Mouse (Mus musculus): ENCODE measurements at regions not wholly inside any gene's neighbourhood (a gene's known extent, or its start where the extent isn't known, plus 50 kb on each side); places are given as distances from the start of the nearest gene placed in this dataset.

DNA sequence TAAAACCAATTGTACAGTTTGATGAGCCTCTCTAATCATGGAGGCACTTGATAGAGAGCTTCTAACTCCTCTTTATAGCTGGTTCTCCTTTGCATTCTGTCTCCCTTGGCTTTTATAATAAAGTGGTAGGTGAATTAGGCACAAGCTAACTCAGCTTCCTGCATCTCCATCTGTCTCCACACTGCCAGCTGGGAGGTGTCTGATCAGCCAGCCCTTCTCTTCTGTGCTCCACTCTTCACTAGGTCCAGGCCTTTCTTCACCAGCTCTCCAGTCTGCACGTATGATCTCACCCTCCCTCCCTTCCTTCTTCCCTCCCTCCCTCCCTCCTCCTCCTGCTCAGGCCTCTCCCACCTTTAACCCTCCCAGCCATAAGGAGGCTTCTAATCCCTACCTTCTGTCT is 136.2 kb downstream of the Rchy1 start:
- no peak overlapping the region for H3K4me2 ChIP-seq
- H3K4me1 ChIP-seq (replicated peaks): no peaks in the 10 kb centered on the region
- no peak overlapping the region for H3K9ac ChIP-seq
- H3K4me3 ChIP-seq: no peak overlapping the region
- WGBS: 21% methylated on average over 1 of the region's 1 CpGs
- H3K27me3 ChIP-seq (replicated peaks): no peaks in the 10 kb centered on the region
- no peaks in the 10 kb centered on the region for H3K36me3 ChIP-seq
- H3K27ac ChIP-seq (ENCODE audit: poor library complexity, severe bottlenecking): no peak overlapping the region
- peaks cover 9% of the 10 kb centered on the region for H3K9me3 ChIP-seq (replicated peaks)
- no peak for ATAC-seq (ENCODE audit: insufficient number of reproducible peaks, low FRiP score)

DNA sequence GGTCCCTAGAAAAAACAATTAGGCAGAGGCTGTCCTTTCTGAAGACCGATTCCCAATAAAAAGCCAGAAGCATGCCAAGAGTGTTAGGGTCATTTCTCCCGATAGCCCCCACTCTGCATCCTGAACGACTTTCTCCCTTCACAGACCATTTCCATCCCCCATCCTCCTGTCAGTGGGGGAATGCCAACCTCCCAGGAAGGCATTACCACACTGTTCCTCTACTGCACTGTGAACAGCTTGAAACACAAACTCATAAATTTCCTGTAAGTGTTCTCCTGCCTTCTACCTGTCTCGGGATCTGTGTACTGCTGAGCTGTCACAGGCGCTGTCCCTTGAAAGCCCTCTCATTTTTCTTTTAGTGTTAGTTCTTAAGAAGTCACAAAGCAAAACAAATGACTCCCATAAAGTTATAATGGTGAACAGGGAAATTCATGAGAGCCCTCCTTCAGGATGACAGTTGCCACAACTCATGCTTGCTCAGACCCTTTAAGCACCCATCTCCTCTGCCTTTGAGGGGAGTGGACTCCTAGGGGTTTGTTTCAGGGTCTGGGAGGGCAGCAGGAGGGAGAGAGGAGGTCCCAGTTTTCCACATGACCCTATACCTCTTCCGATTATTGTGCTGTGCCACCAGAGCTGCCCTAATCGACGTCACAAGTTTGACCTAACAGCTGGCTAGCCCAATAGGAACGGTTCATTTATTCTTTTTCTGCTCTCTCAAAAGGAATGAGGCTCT is 139.9 kb downstream of the Rchy1 start:
- Histone ChIP-seq H3K4me3 (no peak overlapping the region), H3K27me3 (replicated peaks) (no peaks in the 10 kb centered on the region), H3K27ac (ENCODE audit: poor library complexity, severe bottlenecking) (no peak overlapping the region), H3K9ac (no peak overlapping the region), H3K9me3 (replicated peaks) (peaks cover 9% of the 10 kb centered on the region), H3K4me2 (no peak overlapping the region), H3K36me3 (no peaks in the 10 kb centered on the region), H3K4me1 (replicated peaks) (no peaks in the 10 kb centered on the region)
- 75% methylated on average over 9 of the region's 9 CpGs for WGBS
- ATAC-seq (ENCODE audit: insufficient number of reproducible peaks, low FRiP score): no peak

GRCm38 (mm10) chr5:91818800-91819199 is 144.1 kb downstream of the Rchy1 start:
- Histone ChIP-seq H3K9me3 (replicated peaks) (no peaks in the 10 kb centered on the region), H3K36me3 (no peaks in the 10 kb centered on the region), H3K4me2 (no peak overlapping the region), H3K27me3 (replicated peaks) (no peaks in the 10 kb centered on the region), H3K4me3 (no peak overlapping the region), H3K4me1 (replicated peaks) (no peaks in the 10 kb centered on the region; the same call in 1 of the 2 replicates), H3K9ac (no peak overlapping the region), H3K27ac (ENCODE audit: poor library complexity, severe bottlenecking) (no peak overlapping the region)
- 80% methylated on average over 12 of the region's 12 CpGs for WGBS
- ATAC-seq (ENCODE audit: insufficient number of reproducible peaks, low FRiP score): no peak

- H3K4me1 ChIP-seq (replicated peaks): no peaks in the 10 kb centered on the region; the same call in 1 of the 2 replicates
- H3K27ac ChIP-seq (ENCODE audit: poor library complexity, severe bottlenecking): no peak overlapping the region
- H3K27me3 ChIP-seq (replicated peaks): no peaks in the 10 kb centered on the region
- no peak overlapping the region for H3K4me2 ChIP-seq
- WGBS: 78% methylated on average over 11 of the region's 11 CpGs
- ATAC-seq (ENCODE audit: insufficient number of reproducible peaks, low FRiP score): no peak
- no peak overlapping the region for H3K4me3 ChIP-seq
- H3K9ac ChIP-seq: no peak overlapping the region
- H3K36me3 ChIP-seq: no peaks in the 10 kb centered on the region
- no peaks in the 10 kb centered on the region for H3K9me3 ChIP-seq (replicated peaks)
These were observed 144.7 kb downstream of the Rchy1 start for GRCm38 (mm10) chr5:91818195-91818594.

DNA sequence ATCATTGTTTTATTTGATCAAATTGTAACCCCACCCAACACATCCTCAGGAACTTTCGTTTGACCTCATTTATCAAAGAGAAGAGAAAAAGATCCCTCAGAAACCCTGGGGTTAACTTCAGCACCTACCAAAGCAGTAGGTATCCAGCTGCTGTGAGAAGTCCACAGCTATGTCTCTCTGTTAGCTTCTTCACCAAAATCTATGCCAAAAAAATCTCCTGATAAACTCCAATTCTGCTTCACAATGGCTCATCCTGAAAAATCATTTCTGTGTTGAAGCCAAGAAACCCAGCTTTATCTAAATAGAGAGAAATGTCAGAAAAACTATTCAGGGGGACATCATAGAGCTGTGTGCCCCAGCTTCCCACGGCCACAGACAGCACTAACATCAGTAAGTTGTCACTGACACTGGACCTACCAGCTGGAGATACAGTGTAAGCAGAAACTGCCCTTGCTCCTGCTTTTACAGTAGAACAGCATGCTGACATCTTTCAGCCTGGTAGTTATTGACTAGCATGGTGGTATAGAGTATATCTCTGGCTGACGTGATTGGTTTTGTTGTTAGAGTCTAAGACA is 146.4 kb downstream of the Rchy1 start:
- H3K4me1 ChIP-seq (replicated peaks): no peaks in the 10 kb centered on the region; the same call in 1 of the 2 replicates
- 74% methylated on average over 3 of the region's 3 CpGs for WGBS
- no peak for ATAC-seq (ENCODE audit: insufficient number of reproducible peaks, low FRiP score)
- H3K4me3 ChIP-seq: no peak overlapping the region
- no peak overlapping the region for H3K9ac ChIP-seq
- no peaks in the 10 kb centered on the region for H3K36me3 ChIP-seq
- H3K9me3 ChIP-seq (replicated peaks): no peaks in the 10 kb centered on the region
- H3K27me3 ChIP-seq (replicated peaks): no peaks in the 10 kb centered on the region
- H3K4me2 ChIP-seq: no peak overlapping the region
- H3K27ac ChIP-seq (ENCODE audit: poor library complexity, severe bottlenecking): no peak overlapping the region

DNA sequence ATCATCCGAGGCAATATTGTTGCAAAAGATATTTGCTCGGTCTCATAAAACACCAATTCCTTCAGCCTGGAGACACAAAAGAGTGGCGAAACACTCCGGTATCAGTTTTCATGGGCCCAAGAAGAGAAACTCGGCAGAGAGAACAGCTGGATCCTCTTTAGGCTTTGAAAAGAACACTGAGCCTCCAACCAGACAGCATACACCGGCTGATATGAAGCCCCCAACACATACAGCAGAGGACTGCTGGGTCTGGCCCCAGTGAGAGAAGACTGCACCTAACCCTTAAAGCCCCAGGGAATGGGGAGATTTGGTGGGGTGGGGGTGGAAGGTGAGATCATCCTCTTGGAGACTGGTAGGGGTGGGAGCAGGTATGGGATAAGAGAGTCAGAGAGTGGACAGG is 147.9 kb downstream of the Rchy1 start:
- WGBS: 74% methylated on average over 6 of the region's 6 CpGs
- no peak overlapping the region for H3K27ac ChIP-seq (ENCODE audit: poor library complexity, severe bottlenecking)

DNA sequence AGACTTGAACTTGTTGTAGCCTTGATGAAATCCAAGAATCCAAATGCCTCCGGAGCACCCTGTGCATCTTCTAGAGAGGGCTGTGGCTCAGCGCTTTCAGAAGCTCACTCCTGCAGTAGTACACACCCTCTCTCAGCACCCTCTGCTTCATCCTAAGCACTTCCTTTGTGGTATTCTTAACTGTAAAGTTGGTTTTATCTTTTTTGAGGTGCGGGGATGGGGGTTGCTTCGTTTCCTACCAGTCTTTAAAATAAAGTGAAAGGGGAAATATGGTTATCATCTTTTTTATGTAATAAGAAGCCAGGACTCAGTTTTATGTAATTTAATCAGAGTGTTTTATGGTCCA is 148.5 kb downstream of the Rchy1 start:
- Histone ChIP-seq H3K27me3 (replicated peaks) (no peaks in the 10 kb centered on the region), H3K27ac (ENCODE audit: poor library complexity, severe bottlenecking) (no peak overlapping the region), H3K9ac (no peak overlapping the region), H3K4me1 (replicated peaks) (no peaks in the 10 kb centered on the region; the same call in 1 of the 2 replicates), H3K4me3 (no peak overlapping the region), H3K4me2 (no peak overlapping the region), H3K36me3 (no peaks in the 10 kb centered on the region), H3K9me3 (replicated peaks) (no peaks in the 10 kb centered on the region)
- no peak for ATAC-seq (ENCODE audit: insufficient number of reproducible peaks, low FRiP score)
- whole genome bisulfite sequencing: 33% methylated on average over 4 of the region's 4 CpGs

More for the DNA sequence above, 147.9 kb downstream of the Rchy1 start:
- no peaks in the 10 kb centered on the region for H3K27me3 ChIP-seq (replicated peaks)
- no peak overlapping the region for H3K4me2 ChIP-seq
- ATAC-seq (ENCODE audit: insufficient number of reproducible peaks, low FRiP score): no peak
- no peak overlapping the region for H3K4me3 ChIP-seq
- H3K36me3 ChIP-seq: no peaks in the 10 kb centered on the region
- H3K4me1 ChIP-seq (replicated peaks): no peaks in the 10 kb centered on the region; the same call in 1 of the 2 replicates
- H3K9me3 ChIP-seq (replicated peaks): no peaks in the 10 kb centered on the region
- H3K9ac ChIP-seq: no peak overlapping the region

- Histone ChIP-seq H3K9me3 (replicated peaks) (no peaks in the 10 kb centered on the region), H3K4me3 (no peak overlapping the region), H3K4me2 (no peak overlapping the region), H3K27me3 (replicated peaks) (no peaks in the 10 kb centered on the region), H3K27ac (ENCODE audit: poor library complexity, severe bottlenecking) (no peak overlapping the region), H3K4me1 (replicated peaks) (no peaks in the 10 kb centered on the region; the same call in 1 of the 2 replicates), H3K9ac (no peak overlapping the region), H3K36me3 (no peaks in the 10 kb centered on the region)
- ATAC-seq (ENCODE audit: insufficient number of reproducible peaks, low FRiP score): no peak
- WGBS: 49% methylated on average over 5 of the region's 5 CpGs
These were observed 149.1 kb downstream of the Rchy1 start for GRCm38 (mm10) chr5:91813547-91814416.

GRCm38 (mm10) chr5:91807070-91808065 is 155.5 kb downstream of the Rchy1 start:
- Histone ChIP-seq H3K36me3 (no peaks in the 10 kb centered on the region), H3K27ac (ENCODE audit: poor library complexity, severe bottlenecking) (peak overlapping the region; percentile 60; the same call in 1 of the 2 replicates), H3K4me1 (replicated peaks) (peaks cover 17% of the 10 kb centered on the region), H3K27me3 (replicated peaks) (no peaks in the 10 kb centered on the region), H3K4me3 (no peak overlapping the region), H3K9me3 (replicated peaks) (no peaks in the 10 kb centered on the region), H3K4me2 (peak overlapping the region; percentile 47), H3K9ac (0 out of 2 replicates have a peak overlapping the region, but pooled peaks have one; percentile 20)
- ATAC-seq (ENCODE audit: insufficient number of reproducible peaks, low FRiP score): no peak
- 39% methylated on average over 18 of the region's 18 CpGs for WGBS

DNA sequence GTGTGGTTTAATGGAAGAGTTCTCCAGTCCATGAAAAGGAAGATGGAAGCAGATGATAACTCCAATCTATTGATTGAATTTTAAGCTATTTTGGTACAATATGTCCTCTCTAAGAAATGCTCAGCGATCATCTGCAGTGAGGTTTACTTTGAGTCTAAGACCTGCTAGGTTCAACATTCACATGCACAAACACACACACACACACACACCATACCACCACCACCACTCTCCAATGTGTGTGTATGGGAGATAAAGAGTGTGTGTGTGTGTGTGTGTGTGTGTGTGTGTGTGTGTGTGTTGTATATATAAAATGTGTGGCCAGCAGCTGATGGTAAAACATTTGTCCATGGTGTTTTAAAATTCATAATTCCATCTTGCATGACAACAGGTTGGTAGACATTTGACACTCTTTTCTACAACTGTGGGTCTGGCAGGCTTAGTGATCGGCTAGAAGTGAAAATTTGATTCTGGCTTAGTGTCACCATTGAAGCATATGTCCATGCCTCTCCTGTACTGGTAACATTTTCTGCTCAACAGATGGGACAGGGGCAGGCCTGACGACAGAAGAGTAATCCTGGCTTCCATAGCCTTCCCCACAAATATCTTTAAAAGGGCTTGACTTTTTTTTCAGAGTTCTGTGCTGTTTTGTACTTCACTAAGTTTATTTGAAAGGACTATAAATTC is 161.4 kb downstream of the Rchy1 start:
- Histone ChIP-seq H3K4me2 (no peak overlapping the region), H3K4me3 (no peak overlapping the region), H3K9ac (no peak overlapping the region), H3K36me3 (no peaks in the 10 kb centered on the region), H3K27ac (ENCODE audit: poor library complexity, severe bottlenecking) (no peak overlapping the region), H3K27me3 (replicated peaks) (no peaks in the 10 kb centered on the region), H3K9me3 (replicated peaks) (no peaks in the 10 kb centered on the region), H3K4me1 (replicated peaks) (no peaks in the 10 kb centered on the region)
- WGBS: 87% methylated on average over 3 of the region's 3 CpGs
- no peak for ATAC-seq (ENCODE audit: insufficient number of reproducible peaks, low FRiP score)
